Mouse (Mus musculus): ENCODE measurements around the gene Gss.

DNA sequence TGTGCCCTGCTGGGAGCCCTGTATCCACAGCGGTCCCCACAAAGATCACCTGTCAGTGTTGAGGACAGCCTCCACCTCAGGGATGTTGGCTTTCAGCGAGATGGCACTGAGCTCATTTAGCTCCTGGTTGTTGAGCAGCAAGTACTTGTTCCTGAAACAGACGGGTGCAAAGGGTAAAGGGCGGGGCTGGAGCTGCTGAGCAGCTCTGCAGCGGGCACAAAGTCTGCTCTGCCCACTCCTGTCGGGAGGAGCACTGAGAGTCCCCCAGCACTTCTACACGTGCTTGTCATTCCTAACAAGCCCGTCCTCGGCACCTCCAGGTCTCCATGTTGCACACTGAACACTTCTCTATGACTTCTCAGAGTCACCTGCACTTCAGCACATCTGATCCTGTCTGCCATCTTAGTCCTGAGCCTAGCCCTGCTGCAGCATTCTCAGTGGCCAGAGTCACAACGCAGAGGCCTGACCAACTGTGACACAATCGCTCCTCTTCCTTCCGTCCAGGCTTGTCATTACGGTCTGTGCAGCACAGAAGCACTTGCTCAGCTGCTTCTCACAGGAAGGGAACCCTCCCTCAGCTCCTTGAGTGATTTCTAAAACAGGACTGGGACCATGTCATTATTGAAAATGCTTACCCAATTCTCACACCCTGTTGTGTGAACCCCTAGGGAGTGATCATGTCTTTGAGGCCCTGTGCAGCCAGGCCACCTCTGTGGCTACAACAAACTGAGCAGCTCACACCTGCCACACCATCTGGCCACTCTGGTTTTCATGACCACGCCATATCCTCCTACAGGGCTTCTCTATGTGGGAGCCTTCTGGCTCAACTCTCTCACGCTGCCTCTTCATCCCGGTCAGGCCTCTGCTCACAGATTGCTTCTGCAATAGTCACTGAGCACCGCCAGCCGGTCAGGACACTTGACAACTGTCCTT lies 49.2 kb upstream of the Gss start:
- no peak for TF ChIP-seq POLR2A (IDR thresholded peaks at IDR 0.05; ENCODE audit: extremely low read depth, insufficient read depth, low read length)
- no peak for TF ChIP-seq CTCF (IDR thresholded peaks at IDR 0.05; ENCODE audit: extremely low read depth, insufficient read depth, low read length)

All from cortical plate, adult 2 months (tissue).